Mouse (Mus musculus) heart, postnatal 4 days (tissue): ENCODE measurements at regions not wholly inside any gene's neighbourhood (a gene's known extent, or its start where the extent isn't known, plus 50 kb on each side); places are given as distances from the start of the nearest gene placed in this dataset.

Experiments used
- DNase-seq: peaks from one replicate; pipeline ENCODE4 v3.0.0; 2021

DNA sequence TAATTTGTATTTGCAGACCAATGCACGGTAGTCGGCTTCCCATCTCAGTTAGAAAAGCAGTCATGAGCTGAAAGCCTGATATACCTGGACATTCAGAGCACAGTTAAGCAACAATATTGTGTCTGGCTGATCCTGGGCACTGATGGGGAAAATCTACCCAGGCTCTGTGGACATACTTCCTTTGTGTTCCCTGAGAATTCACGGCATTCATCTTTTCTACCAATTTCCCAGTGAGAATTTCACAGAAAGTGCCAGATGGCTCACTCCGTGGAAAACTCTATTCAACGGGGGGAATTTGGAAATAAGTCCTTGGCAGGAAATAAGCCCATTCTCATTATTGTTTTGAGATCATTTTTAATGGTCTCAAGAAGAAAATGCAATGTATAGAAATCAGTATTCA lies 484.6 kb upstream of the Chrm3 start:
- DNase-seq: no peak

DNA sequence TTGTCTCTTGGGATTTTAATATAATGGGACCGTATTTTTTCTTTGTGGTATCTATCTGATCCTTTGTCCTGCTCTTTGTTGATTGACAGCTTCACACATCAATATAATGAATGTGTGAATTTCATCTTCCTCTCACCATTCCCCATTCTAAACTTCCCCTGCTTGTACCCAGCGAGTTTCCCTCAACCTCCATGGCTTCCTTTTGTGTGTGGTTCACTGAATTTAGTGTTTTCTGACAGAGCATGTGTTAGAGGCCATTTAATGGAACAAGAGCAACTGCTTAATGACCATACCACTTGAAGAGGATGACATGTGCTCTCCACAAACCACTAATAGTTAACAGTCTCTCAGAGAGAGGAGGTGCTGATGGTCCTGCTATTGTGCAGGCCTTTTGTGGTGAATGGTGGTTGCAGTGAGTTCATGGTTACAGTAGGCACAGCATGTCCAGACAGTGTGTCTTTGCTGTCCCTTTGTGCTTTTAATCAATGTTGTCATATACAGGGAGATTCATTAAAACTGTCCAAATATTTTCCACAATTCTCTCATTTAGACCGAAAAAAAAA lies 438.8 kb upstream of the Chrm3 start:
- DNase-seq: no peak
